Mouse (Mus musculus) heart, postnatal 0 days (tissue): ENCODE measurements at regions not wholly inside any gene's neighbourhood (a gene's known extent, or its start where the extent isn't known, plus 50 kb on each side); places are given as distances from the start of the nearest gene placed in this dataset.

Experiments
- CTCF ChIP-seq: IDR thresholded peaks from 2 replicates; pipeline ENCODE4 v1.5.1; 2016; ENCODE audit warnings: antibody characterized with exemption, control low read depth, low read depth
- EP300 ChIP-seq: IDR thresholded peaks from 2 replicates; pipeline ENCODE4 v1.6.1; 2016; ENCODE audit warnings: antibody characterized with exemption, low read depth

DNA sequence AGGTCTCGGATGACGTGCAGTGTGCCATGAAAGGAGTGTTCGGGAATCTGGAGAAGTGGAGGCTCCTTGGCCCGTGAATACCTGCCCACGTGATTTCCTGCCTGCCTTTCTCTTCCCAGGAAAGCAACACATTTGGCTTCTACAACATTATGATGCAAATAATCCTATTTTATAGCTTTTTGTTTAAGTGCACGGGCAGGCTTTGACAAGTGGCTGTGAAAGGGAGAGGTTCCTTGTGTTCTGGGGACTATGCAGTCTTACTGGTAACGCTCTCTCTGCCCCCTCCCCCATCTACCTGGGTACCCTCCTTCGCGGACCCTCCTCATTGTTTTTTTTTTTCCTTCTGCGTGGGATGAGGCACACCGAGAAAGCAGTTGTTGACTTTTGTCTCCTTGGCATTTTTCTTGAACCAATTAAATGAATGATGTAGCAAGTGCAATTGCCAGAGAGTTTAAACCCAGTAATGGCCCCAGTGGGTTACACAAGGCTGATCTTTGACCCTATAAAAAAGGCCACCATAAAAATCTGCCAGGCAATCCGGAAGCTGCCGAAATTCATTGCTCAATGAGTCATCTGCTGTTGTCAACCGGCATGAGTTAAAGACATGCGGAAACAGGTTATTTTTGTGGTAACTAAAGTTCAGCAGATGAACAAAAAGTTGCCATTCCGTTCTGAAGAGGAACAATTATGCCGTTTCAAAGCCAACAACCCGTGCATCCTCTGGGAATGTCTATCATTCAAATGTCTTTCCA is 90.7 kb downstream of the Dusp6 start:
- TF ChIP-seq CTCF (no peak), EP300 (no peak)
